Mouse (Mus musculus) forebrain, embryonic 12.5 days (tissue): Measurements from ENCODE around the gene Pga5. TPM values are rescaled to one million over a fixed set of nuclear protein-coding genes. Genes with fewer than 3 reads are reported as not detected.

Experiments
- ATAC-seq: fragments of 200-750 bp; cut with Nextera tagmentation; 2 replicates; pipeline ENCODE4 v1.8.0; 2017; ENCODE audit warnings: moderate TSS enrichment; ENCODE audit not compliant: low FRiP score
- H3K27ac ChIP-seq: fragments of 300-500 bp; sonication (generic); 2 replicates; pipeline ENCODE4 v1.5.1; 2016; ENCODE audit warnings: mild to moderate bottlenecking
- H3K27me3 ChIP-seq: fragments of 300-500 bp; sonication (generic); 2 replicates; pipeline ENCODE4 v1.6.1; 2016; ENCODE audit warnings: mild to moderate bottlenecking
- H3K36me3 ChIP-seq: fragments of 300-500 bp; sonication (generic); replicated peaks from 2 replicates; pipeline ENCODE4 v1.6.1; 2016; ENCODE audit warnings: mild to moderate bottlenecking
- H3K4me1 ChIP-seq: fragments of 300-500 bp; sonication (generic); 2 replicates; pipeline ENCODE4 v1.6.1; 2016
- H3K4me2 ChIP-seq: fragments of 300-500 bp; sonication (generic); 2 replicates; pipeline ENCODE4 v1.6.1; 2016; ENCODE audit warnings: mild to moderate bottlenecking, moderate library complexity
- H3K4me3 ChIP-seq: fragments of 300-500 bp; sonication (generic); replicated peaks from 2 replicates; pipeline ENCODE4 v1.5.1; 2016; ENCODE audit warnings: mild to moderate bottlenecking
- H3K9ac ChIP-seq: fragments of 300-500 bp; sonication (generic); 2 replicates; pipeline ENCODE4 v1.6.1; 2016; ENCODE audit warnings: mild to moderate bottlenecking
- H3K9me3 ChIP-seq: fragments of 300-500 bp; sonication (generic); 2 replicates; pipeline ENCODE4 v1.6.1; 2016
- WGBS: fragments of 180-500 bp; shearing (Covaris S2); methylation state at CpG from one replicate; pipeline ENCODE4 v1.1.7; 2016; 5-methylcytosine and 5-hydroxymethylcytosine counted together
- polyA plus RNA-seq: library from polyadenylated mRNA; unstranded; fragments of >200 nt; fragmentation: Nextera tagmentation; extraction: Ambion mirVana; gene quantifications from 2 replicates; pipeline ENCODE4 v1.2.1, GENCODE M21; 2016

Gene Pga5
- polyA plus RNA-seq, 1 experiment from 2014 or later = not detected

- 90% methylated on average over 9 of the region's 9 CpGs for WGBS
Observed at GRCm38 (mm10) chr19:10685081-10685480, 7.2 kb upstream of the Pga5 start.

GRCm38 (mm10) chr19:10681571-10681970 lies 3.7 kb upstream of the Pga5 start:
- ATAC-seq = no peak
- Histone ChIP-seq H3K27me3 (0 out of 2 replicates have a peak, but pooled peaks cover 9% of the 10 kb centered on the region), H3K9me3 (no peaks in the 10 kb centered on the region), H3K4me1 (no peaks in the 10 kb centered on the region), H3K36me3 (no peaks in the 10 kb centered on the region), H3K4me2 (no peak overlapping the region), H3K4me3 (no peak overlapping the region), H3K9ac (no peak overlapping the region), H3K27ac (no peak overlapping the region)
- 72% methylated on average over 4 of the region's 4 CpGs for WGBS

More at GRCm38 (mm10) chr19:10685081-10685480, 7.2 kb upstream of the Pga5 start:
- ATAC-seq = no peak
- no peak overlapping the region for H3K9ac ChIP-seq
- peaks cover 17% of the 10 kb centered on the region for H3K4me1 ChIP-seq
- no peak overlapping the region for H3K27ac ChIP-seq
- H3K9me3 ChIP-seq = no peaks in the 10 kb centered on the region
- 0 out of 2 replicates have a peak, but pooled peaks cover 9% of the 10 kb centered on the region for H3K27me3 ChIP-seq
- H3K4me2 ChIP-seq = no peak overlapping the region
- no peaks in the 10 kb centered on the region for H3K36me3 ChIP-seq
- H3K4me3 ChIP-seq = no peak overlapping the region

GRCm38 (mm10) chr19:10678772-10679067 lies 849 bp upstream of the Pga5 start:
- Histone ChIP-seq H3K9ac (no peak overlapping the region), H3K36me3 (no peaks in the 10 kb centered on the region), H3K4me2 (no peak overlapping the region), H3K4me1 (no peaks in the 10 kb centered on the region), H3K9me3 (no peaks in the 10 kb centered on the region), H3K27ac (no peak overlapping the region), H3K27me3 (0 out of 2 replicates have a peak, but pooled peaks cover 9% of the 10 kb centered on the region), H3K4me3 (no peak overlapping the region)
- 68% methylated on average over 1 of the region's 1 CpGs for WGBS
- ATAC-seq = peak; percentile 39; the same call in 1 of the 2 replicates

- no peaks in the 10 kb centered on the region for H3K4me1 ChIP-seq
- H3K9me3 ChIP-seq = no peaks in the 10 kb centered on the region
- whole genome bisulfite sequencing = 80% methylated on average over 16 of the region's 16 CpGs
- no peaks in the 10 kb centered on the region for H3K36me3 ChIP-seq
- no peak for ATAC-seq
- H3K9ac ChIP-seq = no peak overlapping the region
- H3K27me3 ChIP-seq = 0 out of 2 replicates have a peak, but pooled peaks cover 4% of the 10 kb centered on the region
- no peak overlapping the region for H3K27ac ChIP-seq
- H3K4me2 ChIP-seq = no peak overlapping the region
- no peak overlapping the region for H3K4me3 ChIP-seq
Observed at GRCm38 (mm10) chr19:10676656-10677055, 1.2 kb downstream of the Pga5 start.

GRCm38 (mm10) chr19:10673275-10673674 lies 4.6 kb downstream of the Pga5 start:
- H3K27me3 ChIP-seq = no peaks in the 10 kb centered on the region
- ATAC-seq = no peak
- no peaks in the 10 kb centered on the region for H3K9me3 ChIP-seq
- no peak overlapping the region for H3K9ac ChIP-seq
- H3K4me1 ChIP-seq = no peaks in the 10 kb centered on the region
- H3K4me2 ChIP-seq = no peak overlapping the region
- no peaks in the 10 kb centered on the region for H3K36me3 ChIP-seq
- 57% methylated on average over 1 of the region's 1 CpGs for WGBS
- H3K27ac ChIP-seq = no peak overlapping the region
- H3K4me3 ChIP-seq = no peak overlapping the region

- H3K4me2 ChIP-seq = no peak overlapping the region
- H3K36me3 ChIP-seq = no peaks in the 10 kb centered on the region
- H3K27me3 ChIP-seq = no peaks in the 10 kb centered on the region
- no peaks in the 10 kb centered on the region for H3K9me3 ChIP-seq
- WGBS = 73% methylated on average over 9 of the region's 9 CpGs
- no peak overlapping the region for H3K27ac ChIP-seq
- no peak overlapping the region for H3K4me3 ChIP-seq
- no peak overlapping the region for H3K9ac ChIP-seq
- no peaks in the 10 kb centered on the region for H3K4me1 ChIP-seq
- ATAC-seq = no peak
Observed at GRCm38 (mm10) chr19:10671854-10672417, 5.9 kb downstream of the Pga5 start.

- Histone ChIP-seq H3K27ac (no peak overlapping the region), H3K27me3 (no peaks in the 10 kb centered on the region), H3K4me3 (no peak overlapping the region), H3K4me1 (no peaks in the 10 kb centered on the region), H3K9me3 (no peaks in the 10 kb centered on the region), H3K36me3 (no peaks in the 10 kb centered on the region), H3K4me2 (no peak overlapping the region), H3K9ac (no peak overlapping the region)
- WGBS = 84% methylated on average over 4 of the region's 4 CpGs
- no peak for ATAC-seq
Observed at GRCm38 (mm10) chr19:10671319-10671718, 6.6 kb downstream of the Pga5 start.

- Histone ChIP-seq H3K4me1 (no peaks in the 10 kb centered on the region), H3K4me2 (no peak overlapping the region), H3K27ac (no peak overlapping the region), H3K4me3 (no peak overlapping the region), H3K9ac (no peak overlapping the region), H3K36me3 (no peaks in the 10 kb centered on the region), H3K9me3 (no peaks in the 10 kb centered on the region), H3K27me3 (no peaks in the 10 kb centered on the region)
- ATAC-seq = peak; percentile 73; the same call in 1 of the 2 replicates
- WGBS = 9% methylated on average over 2 of the region's 2 CpGs
Observed at GRCm38 (mm10) chr19:10665499-10665898, 12.4 kb downstream of the Pga5 start.

GRCm38 (mm10) chr19:10665093-10665492 lies 12.8 kb downstream of the Pga5 start:
- Histone ChIP-seq H3K27me3 (no peaks in the 10 kb centered on the region), H3K4me3 (no peak overlapping the region), H3K9me3 (no peaks in the 10 kb centered on the region), H3K36me3 (no peaks in the 10 kb centered on the region), H3K9ac (no peak overlapping the region), H3K4me2 (no peak overlapping the region), H3K4me1 (no peaks in the 10 kb centered on the region), H3K27ac (no peak overlapping the region)
- WGBS = 64% methylated on average over 3 of the region's 3 CpGs
- ATAC-seq = peak; percentile 14; the same call in 1 of the 2 replicates

GRCm38 (mm10) chr19:10662665-10663064 lies 15.2 kb downstream of the Pga5 start:
- no peak overlapping the region for H3K27ac ChIP-seq
- H3K36me3 ChIP-seq = no peaks in the 10 kb centered on the region
- H3K4me2 ChIP-seq = no peak overlapping the region
- no peaks in the 10 kb centered on the region for H3K4me1 ChIP-seq
- no peak for ATAC-seq
- H3K4me3 ChIP-seq = no peak overlapping the region
- no peaks in the 10 kb centered on the region for H3K27me3 ChIP-seq
- no peaks in the 10 kb centered on the region for H3K9me3 ChIP-seq
- H3K9ac ChIP-seq = no peak overlapping the region
- WGBS = 80% methylated on average over 3 of the region's 3 CpGs

- H3K4me1 ChIP-seq = no peaks in the 10 kb centered on the region
- no peaks in the 10 kb centered on the region for H3K9me3 ChIP-seq
- no peak overlapping the region for H3K4me2 ChIP-seq
- no peak overlapping the region for H3K9ac ChIP-seq
- no peaks in the 10 kb centered on the region for H3K27me3 ChIP-seq
- ATAC-seq = no peak
- 84% methylated on average over 2 of the region's 2 CpGs for WGBS
- no peak overlapping the region for H3K27ac ChIP-seq
- no peaks in the 10 kb centered on the region for H3K36me3 ChIP-seq
- no peak overlapping the region for H3K4me3 ChIP-seq
Observed at GRCm38 (mm10) chr19:10661919-10662318, 16.0 kb downstream of the Pga5 start.

GRCm38 (mm10) chr19:10661373-10661772 lies 16.5 kb downstream of the Pga5 start:
- Histone ChIP-seq H3K36me3 (no peaks in the 10 kb centered on the region), H3K4me1 (no peaks in the 10 kb centered on the region), H3K4me3 (no peak overlapping the region), H3K27ac (no peak overlapping the region), H3K9me3 (no peaks in the 10 kb centered on the region), H3K4me2 (no peak overlapping the region), H3K9ac (no peak overlapping the region), H3K27me3 (no peaks in the 10 kb centered on the region)
- 83% methylated on average over 5 of the region's 5 CpGs for WGBS
- ATAC-seq = no peak

GRCm38 (mm10) chr19:10658406-10658805 lies 19.5 kb downstream of the Pga5 start:
- no peaks in the 10 kb centered on the region for H3K9me3 ChIP-seq
- no peaks in the 10 kb centered on the region for H3K4me1 ChIP-seq
- no peak overlapping the region for H3K9ac ChIP-seq
- 84% methylated on average over 2 of the region's 2 CpGs for WGBS
- no peak overlapping the region for H3K27ac ChIP-seq
- H3K27me3 ChIP-seq = peaks cover 4% of the 10 kb centered on the region; the same call in 1 of the 2 replicates
- no peak overlapping the region for H3K4me2 ChIP-seq
- H3K4me3 ChIP-seq = no peak overlapping the region
- H3K36me3 ChIP-seq = no peaks in the 10 kb centered on the region
- ATAC-seq = no peak
